Mouse (Mus musculus) adrenal gland, adult (tissue): ENCODE data around the gene Mycbpap.

ENCODE experiments used
- DNase-seq, 2 experiments: peaks; one replicate each; pipeline ENCODE4 v3.0.0; 2022 to 2023; ENCODE audit warnings: low spot score in 1 of 2; ENCODE audit not compliant: inconsistent age in 2 of 2

Gene Mycbpap

DNA sequence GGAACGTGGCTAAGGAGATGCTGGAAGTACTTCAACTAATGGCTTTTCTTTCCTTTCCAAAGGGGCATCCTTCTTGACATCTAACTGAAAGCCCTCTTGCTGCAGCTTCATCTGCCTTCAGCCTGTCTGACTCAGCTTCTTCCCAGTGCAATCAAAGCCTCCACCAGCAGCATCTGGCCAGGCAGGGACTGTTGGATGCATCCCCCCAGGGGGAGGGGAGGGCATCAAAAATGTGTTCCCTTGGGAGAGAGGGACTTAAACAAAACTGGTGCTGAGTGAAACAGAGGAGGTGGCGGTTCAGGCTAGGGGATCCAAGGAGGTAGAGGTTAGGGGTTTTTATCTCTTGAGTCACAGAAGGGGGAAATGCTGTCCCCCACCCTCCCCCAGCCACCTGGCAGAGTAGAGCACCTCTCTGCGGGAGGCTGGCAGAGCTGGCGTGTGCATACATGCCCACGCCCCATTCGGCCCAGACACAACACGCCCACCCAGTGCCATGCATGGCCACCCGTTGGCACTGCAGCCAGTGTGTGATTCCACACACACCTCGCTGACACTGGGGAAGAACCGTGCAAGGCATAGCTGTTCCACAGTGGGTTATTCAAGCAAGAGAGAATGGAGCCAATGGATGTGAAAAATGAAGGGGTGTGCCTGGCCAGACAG, 66.3 kb downstream of the Mycbpap start:
- no peak for DNase-seq

- no peak for DNase-seq
Measured at GRCm38 (mm10) chr11:94454756-94455155, 66.8 kb downstream of the Mycbpap start.
